Mouse (Mus musculus) limb, embryonic 10.5 days (tissue): ENCODE results near the gene Ccdc58. TPM values are rescaled to one million over a fixed set of nuclear protein-coding genes. Genes with fewer than 3 reads are reported as not detected.
"Not testable (repeated sequence)": the region's sequence is repeated elsewhere in the genome, so short reads cannot be mapped to it uniquely, and the experiment has no call there.

Experiments used
- DNase-seq: peaks from one replicate; pipeline ENCODE4 v3.0.0-alpha.2; 2017; ENCODE audit warnings: low spot score
- H3K27ac ChIP-seq: fragments of 300-500 bp; sonication (generic); 2 replicates; pipeline ENCODE4 v1.5.1; 2016; ENCODE audit warnings: mild to moderate bottlenecking
- H3K27me3 ChIP-seq: fragments of 300-500 bp; sonication (generic); 2 replicates; pipeline ENCODE4 v1.6.1; 2016; ENCODE audit warnings: low read depth, mild to moderate bottlenecking; ENCODE audit not compliant: poor library complexity, severe bottlenecking
- H3K36me3 ChIP-seq: fragments of 300-500 bp; sonication (generic); 2 replicates; pipeline ENCODE4 v1.6.1; 2016; ENCODE audit warnings: mild to moderate bottlenecking, moderate library complexity
- H3K4me1 ChIP-seq: fragments of 300-500 bp; sonication (generic); 2 replicates; pipeline ENCODE4 v1.6.1; 2016
- H3K4me3 ChIP-seq: fragments of 300-500 bp; sonication (generic); 2 replicates; pipeline ENCODE4 v1.5.1; 2016; ENCODE audit warnings: mild to moderate bottlenecking, moderate library complexity
- H3K9me3 ChIP-seq: fragments of 300-500 bp; sonication (generic); replicated peaks from 2 replicates; pipeline ENCODE4 v1.6.1; 2016; ENCODE audit warnings: mild to moderate bottlenecking
- WGBS: fragments of 180-500 bp; shearing (Covaris S2); methylation state at CpG from one replicate; pipeline ENCODE4 v1.1.7; 2016; 5-methylcytosine and 5-hydroxymethylcytosine counted together
- polyA plus RNA-seq: library from polyadenylated mRNA; unstranded; fragments of >200 nt; fragmentation: Nextera tagmentation; extraction: Ambion mirVana; gene quantifications from 2 replicates; pipeline ENCODE4 v1.2.1, GENCODE M21; 2016

Ccdc58 gene
- polyA plus RNA-seq, 1 experiment from 2014 or later, result 107 TPM

DNA sequence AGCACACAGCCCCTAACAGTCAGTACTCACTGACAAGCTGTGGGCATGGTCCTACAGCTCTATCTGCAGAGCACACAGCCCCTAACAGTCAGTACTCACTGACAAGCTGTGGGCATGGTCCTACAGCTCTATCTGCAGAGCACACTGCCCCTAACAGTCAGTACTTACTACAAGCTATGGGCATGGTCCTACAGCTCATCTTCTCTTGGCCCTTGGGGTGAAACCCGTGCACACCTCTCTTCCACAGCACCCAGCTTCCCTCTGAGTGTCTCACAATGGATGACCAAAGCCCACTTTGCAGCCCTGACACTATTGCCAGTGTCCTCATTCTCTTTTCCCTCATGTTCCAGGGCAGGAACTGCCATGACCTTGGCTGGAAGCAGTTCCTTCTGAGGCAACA is 9.0 kb upstream of the Ccdc58 start:
- peaks cover 10% of the 10 kb centered on the region for H3K36me3 ChIP-seq
- not testable (repeated sequence) for H3K27me3 ChIP-seq, H3K27ac ChIP-seq, H3K4me1 ChIP-seq, DNase-seq, H3K9me3 ChIP-seq, H3K4me3 ChIP-seq
- WGBS, result 79% methylated on average over 1 of the region's 1 CpGs

DNA sequence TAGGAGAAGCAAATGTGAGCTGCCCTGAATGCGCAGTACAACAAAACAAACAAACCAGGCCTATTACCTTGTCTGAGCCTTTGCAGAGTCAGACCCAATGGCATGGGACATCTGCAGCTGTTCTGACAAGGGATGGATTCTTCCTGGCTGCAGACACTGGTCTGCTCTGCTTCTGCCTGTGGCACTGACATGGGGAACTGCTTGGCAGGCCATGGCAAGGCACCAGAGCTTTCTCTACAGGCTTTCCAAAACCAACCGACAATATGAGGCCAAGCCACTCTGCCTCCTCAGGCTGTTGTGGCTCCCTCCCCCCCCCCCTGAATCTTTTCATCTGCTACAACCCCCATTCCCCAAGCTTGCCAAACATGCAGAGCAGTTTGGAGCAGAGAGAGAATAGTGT is 8.2 kb upstream of the Ccdc58 start:
- Histone ChIP-seq H3K36me3 (peaks cover 13% of the 10 kb centered on the region), H3K4me3 (no peak overlapping the region), H3K9me3 (no peaks in the 10 kb centered on the region), H3K27me3 (no peaks in the 10 kb centered on the region), H3K27ac (no peak overlapping the region), H3K4me1 (0 out of 2 replicates have a peak, but pooled peaks cover 4% of the 10 kb centered on the region)
- no peak for DNase-seq
- 70% methylated on average over 2 of the region's 2 CpGs for WGBS

DNA sequence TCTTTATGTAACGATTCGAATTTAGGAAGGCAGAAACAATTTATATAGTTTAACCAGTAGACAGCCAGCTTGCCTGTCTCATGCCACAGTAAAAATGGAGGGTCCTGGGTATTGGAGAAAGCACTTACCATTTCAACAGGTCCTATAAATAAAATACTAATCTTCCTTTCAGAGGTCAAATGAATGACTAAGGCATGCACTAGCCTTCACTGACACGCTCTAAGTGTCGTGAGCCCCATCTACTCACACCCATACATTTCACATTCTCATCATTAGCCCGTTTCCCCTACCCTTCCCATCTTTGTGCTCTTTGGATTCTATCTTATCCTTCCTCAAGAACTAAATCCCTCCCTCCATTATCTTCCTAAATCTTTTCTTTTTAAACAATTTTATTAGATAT is 6.6 kb upstream of the Ccdc58 start:
- Histone ChIP-seq H3K27me3 (no peaks in the 10 kb centered on the region), H3K36me3 (peaks cover 23% of the 10 kb centered on the region), H3K9me3 (no peaks in the 10 kb centered on the region), H3K4me3 (no peak overlapping the region), H3K27ac (no peak overlapping the region), H3K4me1 (peaks cover 15% of the 10 kb centered on the region)
- 89% methylated on average over 5 of the region's 5 CpGs for WGBS
- DNase-seq, result no peak

DNA sequence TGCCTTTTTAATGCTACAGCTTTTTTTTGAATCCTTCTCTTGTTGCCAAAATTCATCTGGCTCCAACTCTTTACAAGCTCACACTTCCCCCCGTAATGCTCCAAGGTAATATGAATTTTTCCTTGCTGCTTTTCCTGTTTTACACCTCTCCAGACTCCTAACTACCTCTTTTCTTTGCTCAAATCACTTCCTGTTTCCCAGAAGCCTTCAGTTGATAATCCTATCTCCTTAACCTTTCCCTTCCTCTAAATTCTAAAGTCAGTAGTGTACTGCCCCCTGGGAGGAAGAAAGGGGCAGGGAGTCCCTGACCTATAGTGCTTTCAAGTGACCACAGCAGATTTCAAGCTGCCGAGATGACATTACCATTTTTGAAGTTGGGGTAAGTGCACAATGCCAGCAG is 3.8 kb upstream of the Ccdc58 start:
- no peaks in the 10 kb centered on the region for H3K9me3 ChIP-seq
- H3K27me3 ChIP-seq, result no peaks in the 10 kb centered on the region
- 80% methylated on average over 2 of the region's 2 CpGs for WGBS
- H3K4me1 ChIP-seq, result peaks cover 21% of the 10 kb centered on the region
- H3K36me3 ChIP-seq, result peaks cover 23% of the 10 kb centered on the region
- no peak overlapping the region for H3K27ac ChIP-seq
- no peak for DNase-seq
- no peak overlapping the region for H3K4me3 ChIP-seq

GRCm38 (mm10) chr16:36068356-36068755 is 3.1 kb upstream of the Ccdc58 start:
- Histone ChIP-seq H3K36me3 (peaks cover 23% of the 10 kb centered on the region), H3K4me1 (peaks cover 24% of the 10 kb centered on the region), H3K27me3 (no peaks in the 10 kb centered on the region), H3K27ac (no peak overlapping the region), H3K4me3 (no peak overlapping the region), H3K9me3 (no peaks in the 10 kb centered on the region)
- 83% methylated on average over 3 of the region's 3 CpGs for whole genome bisulfite sequencing
- no peak for DNase-seq

GRCm38 (mm10) chr16:36069819-36070575 is 1.5 kb upstream of the Ccdc58 start:
- 45% methylated on average over 9 of the region's 9 CpGs for WGBS
- Histone ChIP-seq H3K36me3 (peaks cover 23% of the 10 kb centered on the region), H3K27ac (peak overlapping the region; percentile 95), H3K27me3 (no peaks in the 10 kb centered on the region), H3K9me3 (no peaks in the 10 kb centered on the region), H3K4me3 (peak overlapping the region; percentile 81), H3K4me1 (peaks cover 21% of the 10 kb centered on the region)
- no peak for DNase-seq

DNA sequence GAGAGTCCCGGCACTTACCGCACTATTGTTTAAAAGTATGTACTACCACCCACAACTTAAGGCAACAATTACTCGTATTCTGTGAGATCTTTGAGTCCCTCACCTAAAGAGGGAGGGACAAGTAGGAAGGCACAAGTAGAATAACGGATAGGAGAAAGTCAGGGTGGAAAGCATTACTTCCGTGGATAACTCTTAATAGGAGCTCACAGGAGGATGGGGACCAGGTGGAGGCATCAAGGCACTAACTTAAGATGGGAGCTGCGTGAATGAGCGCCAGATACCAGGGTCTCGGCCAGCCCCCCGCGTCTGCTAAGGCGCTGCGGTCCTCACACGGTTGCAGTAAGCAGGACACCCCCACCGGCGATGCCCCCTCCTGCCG is 425 bp upstream of the Ccdc58 start:
- peaks cover 21% of the 10 kb centered on the region for H3K36me3 ChIP-seq
- H3K27me3 ChIP-seq, result no peaks in the 10 kb centered on the region
- H3K9me3 ChIP-seq, result no peaks in the 10 kb centered on the region
- peak overlapping the region; percentile 81 for H3K4me3 ChIP-seq
- under 1% methylated on average over 14 of the region's 16 CpGs for WGBS
- H3K4me1 ChIP-seq, result peaks cover 21% of the 10 kb centered on the region
- DNase-seq, result no peak
- peak overlapping the region; percentile 95 for H3K27ac ChIP-seq

GRCm38 (mm10) chr16:36072410-36073011 is 1.0 kb downstream of the Ccdc58 start:
- Histone ChIP-seq H3K36me3 (peaks cover 12% of the 10 kb centered on the region), H3K9me3 (no peaks in the 10 kb centered on the region), H3K27me3 (no peaks in the 10 kb centered on the region), H3K4me3 (peak overlapping the region; percentile 81), H3K4me1 (peaks cover 21% of the 10 kb centered on the region), H3K27ac (peak overlapping the region; percentile 95)
- 29% methylated on average over 8 of the region's 8 CpGs for WGBS
- DNase-seq, result no peak

- whole genome bisulfite sequencing, result 94% methylated on average over 3 of the region's 3 CpGs
- Histone ChIP-seq H3K4me3 (no peak overlapping the region), H3K36me3 (0 out of 2 replicates have a peak, but pooled peaks cover 2% of the 10 kb centered on the region), H3K27me3 (no peaks in the 10 kb centered on the region), H3K9me3 (no peaks in the 10 kb centered on the region), H3K27ac (no peak overlapping the region), H3K4me1 (peaks cover 10% of the 10 kb centered on the region)
- no peak for DNase-seq
These were observed 3.3 kb downstream of the Ccdc58 start for GRCm38 (mm10) chr16:36074772-36075171.

- Histone ChIP-seq H3K4me1 (no peaks in the 10 kb centered on the region), H3K36me3 (peaks cover 34% of the 10 kb centered on the region), H3K27ac (no peak overlapping the region), H3K9me3 (no peaks in the 10 kb centered on the region), H3K4me3 (no peak overlapping the region), H3K27me3 (no peaks in the 10 kb centered on the region)
- no peak for DNase-seq
- WGBS, result 96% methylated on average over 3 of the region's 3 CpGs
These were observed 8.4 kb downstream of the Ccdc58 start for GRCm38 (mm10) chr16:36079916-36080315.

- Histone ChIP-seq H3K36me3 (peaks cover 91% of the 10 kb centered on the region), H3K9me3 (no peaks in the 10 kb centered on the region), H3K4me3 (no peak overlapping the region), H3K27me3 (no peaks in the 10 kb centered on the region), H3K4me1 (no peaks in the 10 kb centered on the region), H3K27ac (no peak overlapping the region)
- no peak for DNase-seq
- 93% methylated on average over 4 of the region's 4 CpGs for WGBS
These were observed 16.4 kb downstream of the Ccdc58 start for GRCm38 (mm10) chr16:36087846-36088245.

GRCm38 (mm10) chr16:36089065-36089464 is 17.6 kb downstream of the Ccdc58 start:
- WGBS, result 85% methylated on average over 7 of the region's 7 CpGs
- H3K4me3 ChIP-seq, result no peak overlapping the region
- no peaks in the 10 kb centered on the region for H3K9me3 ChIP-seq
- H3K36me3 ChIP-seq, result peaks cover 78% of the 10 kb centered on the region
- H3K27ac ChIP-seq, result no peak overlapping the region
- no peak for DNase-seq
- no peaks in the 10 kb centered on the region for H3K27me3 ChIP-seq
- H3K4me1 ChIP-seq, result no peaks in the 10 kb centered on the region

- H3K4me1 ChIP-seq, result no peaks in the 10 kb centered on the region
- DNase-seq, result no peak
- WGBS, result 81% methylated on average over 8 of the region's 8 CpGs
- no peak overlapping the region for H3K4me3 ChIP-seq
- H3K36me3 ChIP-seq, result peaks cover 69% of the 10 kb centered on the region
- H3K27me3 ChIP-seq, result no peaks in the 10 kb centered on the region
- no peaks in the 10 kb centered on the region for H3K9me3 ChIP-seq
- H3K27ac ChIP-seq, result no peak overlapping the region
These were observed 18.5 kb downstream of the Ccdc58 start for GRCm38 (mm10) chr16:36089850-36090616.
